Mouse (Mus musculus) midbrain, postnatal 0 days (tissue): ENCODE measurements at regions not wholly inside any gene's neighbourhood (a gene's known extent, or its start where the extent isn't known, plus 50 kb on each side); places are given as distances from the start of the nearest gene placed in this dataset.

Experiments used
- ATAC-seq: fragments of 200-750 bp; cut with Nextera tagmentation; 2 replicates; pipeline ENCODE4 v1.8.0; 2017; ENCODE audit warnings: moderate number of reproducible peaks, mild to moderate bottlenecking, moderate TSS enrichment, moderate library complexity; ENCODE audit not compliant: low FRiP score
- DNase-seq: peaks from one replicate; pipeline ENCODE4 v3.0.0-alpha.2; 2015; ENCODE audit warnings: low spot score
- H3K27ac ChIP-seq: fragments of 300-500 bp; sonication (generic); 2 replicates; pipeline ENCODE4 v1.5.1; 2014; ENCODE audit warnings: low read depth, mild to moderate bottlenecking, low read length, mixed read lengths
- H3K27me3 ChIP-seq: fragments of 300-500 bp; sonication (generic); 2 replicates; pipeline ENCODE4 v1.6.1; 2014; ENCODE audit warnings: low read length, control low read depth, mixed read lengths; ENCODE audit not compliant: insufficient read depth
- H3K36me3 ChIP-seq: fragments of 300-500 bp; sonication (generic); 2 replicates; pipeline ENCODE4 v1.6.1; 2014; ENCODE audit warnings: low read length, control low read depth, mixed read lengths; ENCODE audit not compliant: insufficient read depth
- H3K4me1 ChIP-seq: fragments of 300-500 bp; sonication (generic); 2 replicates; pipeline ENCODE4 v1.6.1; 2014; ENCODE audit warnings: mild to moderate bottlenecking, control low read depth, antibody characterized with exemption, low read length, mixed read lengths; ENCODE audit not compliant: insufficient read depth
- H3K4me2 ChIP-seq: fragments of 300-500 bp; sonication (generic); 2 replicates; pipeline ENCODE4 v1.6.1; 2014; ENCODE audit warnings: low read depth, mild to moderate bottlenecking, low read length, mixed read lengths; ENCODE audit not compliant: poor library complexity, severe bottlenecking
- H3K4me3 ChIP-seq: fragments of 300-500 bp; sonication (generic); 2 replicates; pipeline ENCODE4 v1.5.1; 2014; ENCODE audit warnings: low read depth, mild to moderate bottlenecking, low read length, moderate library complexity
- H3K9ac ChIP-seq: fragments of 300-500 bp; sonication (generic); replicated peaks from 2 replicates; pipeline ENCODE4 v1.6.1; 2014; ENCODE audit warnings: mild to moderate bottlenecking, low read length, moderate library complexity, mixed read lengths; ENCODE audit not compliant: poor library complexity, severe bottlenecking
- H3K9me3 ChIP-seq: fragments of 300-500 bp; sonication (generic); 2 replicates; pipeline ENCODE4 v1.6.1; 2016; ENCODE audit warnings: low read length, control low read depth
- CTCF ChIP-seq: IDR thresholded peaks from 2 replicates; pipeline ENCODE4 v1.5.1; 2016; ENCODE audit warnings: antibody characterized with exemption, mild to moderate bottlenecking
- WGBS: fragments of 180-500 bp; shearing (Covaris S2); extraction: QIAGEN DNeasy Blood & Tissue Kit; methylation state at CpG from one replicate; pipeline ENCODE4 v1.1.7; 2014; 5-methylcytosine and 5-hydroxymethylcytosine counted together

DNA sequence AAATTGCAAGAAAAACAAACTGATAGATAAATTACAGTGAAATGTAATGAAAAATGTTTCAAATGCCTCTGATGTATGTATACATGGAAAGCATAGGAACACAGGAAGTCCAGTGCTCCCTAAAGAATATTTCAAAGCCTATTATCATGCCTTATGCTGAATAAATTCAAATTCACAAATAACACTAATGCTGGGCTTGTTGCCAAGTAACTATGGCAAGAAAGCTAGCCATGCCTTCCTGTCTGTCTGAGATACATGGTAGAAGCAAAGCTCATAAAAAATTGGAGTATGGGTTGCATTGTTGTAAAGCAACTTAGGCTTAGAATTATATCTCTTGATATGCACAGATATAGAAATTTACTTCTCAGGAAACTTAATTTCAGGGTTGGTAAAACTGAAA lies 315.8 kb upstream of the Klf6 start:
- no peak overlapping the region for H3K4me2 ChIP-seq
- H3K27me3 ChIP-seq, result no peaks in the 10 kb centered on the region
- TF ChIP-seq CTCF, result no peak
- no peak overlapping the region for H3K4me3 ChIP-seq
- peak; percentile 5 for DNase-seq
- H3K4me1 ChIP-seq, result no peaks in the 10 kb centered on the region
- H3K9me3 ChIP-seq, result no peaks in the 10 kb centered on the region
- ATAC-seq, result no peak
- no peaks in the 10 kb centered on the region for H3K36me3 ChIP-seq
- H3K9ac ChIP-seq, result no peak overlapping the region
- H3K27ac ChIP-seq, result no peak overlapping the region

GRCm38 (mm10) chr13:5546011-5546410 lies 315.3 kb upstream of the Klf6 start:
- 90% methylated on average over 2 of the region's 2 CpGs for WGBS
- H3K9ac ChIP-seq, result no peak overlapping the region
- H3K27me3 ChIP-seq, result no peaks in the 10 kb centered on the region
- DNase-seq (no peak), ATAC-seq (no peak)
- H3K36me3 ChIP-seq, result no peaks in the 10 kb centered on the region
- no peaks in the 10 kb centered on the region for H3K4me1 ChIP-seq
- no peaks in the 10 kb centered on the region for H3K9me3 ChIP-seq
- no peak overlapping the region for H3K4me2 ChIP-seq
- H3K27ac ChIP-seq, result no peak overlapping the region
- no peak for TF ChIP-seq CTCF
- H3K4me3 ChIP-seq, result no peak overlapping the region

DNA sequence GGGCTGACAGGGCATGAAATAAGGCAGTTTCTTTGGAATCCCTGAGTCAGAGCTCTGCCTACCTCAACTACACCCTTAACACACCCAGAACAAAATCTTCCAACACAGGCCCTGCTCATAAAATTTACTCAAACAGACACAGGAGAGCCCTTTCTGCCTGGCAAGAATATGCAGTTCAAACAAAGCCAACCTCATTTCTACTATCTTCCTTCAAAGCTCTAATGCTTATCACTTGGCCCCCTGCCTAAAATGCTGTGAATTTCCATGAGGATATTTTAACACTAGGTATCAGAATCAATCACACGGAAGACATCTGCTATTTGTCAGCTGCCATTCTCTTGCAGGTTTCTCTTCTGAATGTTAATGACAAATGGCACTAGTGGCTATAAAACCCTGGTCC lies 314.3 kb upstream of the Klf6 start:
- no peak for TF ChIP-seq CTCF
- no peak for DNase-seq
- H3K4me3 ChIP-seq, result no peak overlapping the region
- no peaks in the 10 kb centered on the region for H3K9me3 ChIP-seq
- H3K36me3 ChIP-seq, result no peaks in the 10 kb centered on the region
- no peak overlapping the region for H3K4me2 ChIP-seq
- no peaks in the 10 kb centered on the region for H3K27me3 ChIP-seq
- H3K9ac ChIP-seq, result no peak overlapping the region
- H3K4me1 ChIP-seq, result no peaks in the 10 kb centered on the region
- ATAC-seq, result no peak
- WGBS, result 65% methylated on average over 1 of the region's 1 CpGs
- H3K27ac ChIP-seq, result no peak overlapping the region

GRCm38 (mm10) chr13:5548768-5549167 lies 312.5 kb upstream of the Klf6 start:
- 90% methylated on average over 1 of the region's 1 CpGs for WGBS
- Histone ChIP-seq H3K27me3 (no peaks in the 10 kb centered on the region), H3K9me3 (no peaks in the 10 kb centered on the region), H3K4me2 (no peak overlapping the region), H3K4me1 (no peaks in the 10 kb centered on the region), H3K4me3 (no peak overlapping the region), H3K36me3 (no peaks in the 10 kb centered on the region), H3K27ac (no peak overlapping the region), H3K9ac (no peak overlapping the region)
- TF ChIP-seq CTCF, result no peak
- no peak for DNase-seq
- ATAC-seq, result no peak

- no peak for TF ChIP-seq CTCF
- no peaks in the 10 kb centered on the region for H3K4me1 ChIP-seq
- no peak overlapping the region for H3K9ac ChIP-seq
- no peak overlapping the region for H3K4me2 ChIP-seq
- H3K36me3 ChIP-seq, result no peaks in the 10 kb centered on the region
- WGBS, result 87% methylated on average over 4 of the region's 4 CpGs
- ATAC-seq (no peak), DNase-seq (no peak)
- H3K4me3 ChIP-seq, result no peak overlapping the region
- H3K27ac ChIP-seq, result no peak overlapping the region
- no peaks in the 10 kb centered on the region for H3K9me3 ChIP-seq
- no peaks in the 10 kb centered on the region for H3K27me3 ChIP-seq
Measured at GRCm38 (mm10) chr13:5549175-5549574, 312.1 kb upstream of the Klf6 start.

- H3K9me3 ChIP-seq, result no peaks in the 10 kb centered on the region
- DNase-seq (no peak), ATAC-seq (no peak)
- 96% methylated on average over 7 of the region's 7 CpGs for WGBS
- no peaks in the 10 kb centered on the region for H3K27me3 ChIP-seq
- no peak overlapping the region for H3K4me2 ChIP-seq
- no peaks in the 10 kb centered on the region for H3K36me3 ChIP-seq
- H3K4me3 ChIP-seq, result no peak overlapping the region
- no peak for TF ChIP-seq CTCF
- no peak overlapping the region for H3K27ac ChIP-seq
- H3K4me1 ChIP-seq, result no peaks in the 10 kb centered on the region
- H3K9ac ChIP-seq, result no peak overlapping the region
Measured at GRCm38 (mm10) chr13:5549747-5550146, 311.5 kb upstream of the Klf6 start.

- 96% methylated on average over 3 of the region's 3 CpGs for WGBS
- ATAC-seq (no peak), DNase-seq (no peak)
- no peak overlapping the region for H3K9ac ChIP-seq
- no peaks in the 10 kb centered on the region for H3K36me3 ChIP-seq
- H3K27me3 ChIP-seq, result no peaks in the 10 kb centered on the region
- no peaks in the 10 kb centered on the region for H3K4me1 ChIP-seq
- no peak overlapping the region for H3K27ac ChIP-seq
- no peaks in the 10 kb centered on the region for H3K9me3 ChIP-seq
- no peak overlapping the region for H3K4me2 ChIP-seq
- no peak for TF ChIP-seq CTCF
- no peak overlapping the region for H3K4me3 ChIP-seq
Measured at GRCm38 (mm10) chr13:5550354-5550753, 310.9 kb upstream of the Klf6 start.
